Mouse (Mus musculus): Measurements from ENCODE around the gene Mief2. TPM values are rescaled to one million over a fixed set of nuclear protein-coding genes. Genes with fewer than 3 reads are reported as not detected.

Gene Mief2
- polyA plus RNA-seq (2016; fragmentation: Nextera tagmentation; extraction: Ambion mirVana), result 14.3 and 15.2 TPM in 2 replicates

DNA sequence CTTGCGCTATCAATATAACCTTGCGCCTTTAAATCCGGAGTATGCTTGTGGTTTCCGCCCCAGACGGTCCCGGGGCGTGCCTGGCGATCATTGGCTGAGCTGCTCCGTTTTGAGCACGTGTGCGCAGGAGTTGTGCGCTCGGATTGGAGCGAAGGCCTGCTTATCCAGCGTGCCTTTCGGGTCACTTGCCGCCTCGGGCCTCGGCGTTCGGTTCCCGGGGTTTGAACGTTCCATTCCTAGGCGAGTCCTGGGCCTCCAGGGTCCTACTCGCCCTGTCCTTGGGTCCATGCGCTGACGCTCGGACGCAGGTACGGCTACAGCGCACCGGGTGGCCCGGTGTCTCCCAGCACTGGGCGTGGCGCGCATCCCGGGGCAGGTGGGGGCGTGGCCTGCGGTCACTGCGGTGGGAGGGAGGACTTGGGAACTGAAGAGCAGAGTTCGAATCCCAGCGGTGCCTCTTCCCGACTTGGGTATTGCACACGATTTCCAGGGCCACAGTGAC, at the start of gene Mief2:
TSS of gene Mief2 (plus strand) at position 139 of the 502 bp plus-strand sequence.
- WGBS, result under 1% methylated on average over 44 of the region's 44 CpGs
- Histone ChIP-seq H3K4me2 (replicated peaks) (peak within 1 kb of the TSS; percentile 75), H3K4me1 (peaks cover 31% of the 10 kb centered on the region), H3K4me3 (peak within 1 kb of the TSS; percentile 91), H3K27ac (replicated peaks) (peak within 1 kb of the TSS; percentile 88), H3K36me3 (peaks cover 41% of the 10 kb centered on the region), H3K9ac (replicated peaks) (peak within 1 kb of the TSS; percentile 90), H3K27me3 (no peaks in the 10 kb centered on the region), H3K9me3 (no peaks in the 10 kb centered on the region)
- ATAC-seq (ENCODE audit: low FRiP score, low read depth), result peak; percentile 83

DNA sequence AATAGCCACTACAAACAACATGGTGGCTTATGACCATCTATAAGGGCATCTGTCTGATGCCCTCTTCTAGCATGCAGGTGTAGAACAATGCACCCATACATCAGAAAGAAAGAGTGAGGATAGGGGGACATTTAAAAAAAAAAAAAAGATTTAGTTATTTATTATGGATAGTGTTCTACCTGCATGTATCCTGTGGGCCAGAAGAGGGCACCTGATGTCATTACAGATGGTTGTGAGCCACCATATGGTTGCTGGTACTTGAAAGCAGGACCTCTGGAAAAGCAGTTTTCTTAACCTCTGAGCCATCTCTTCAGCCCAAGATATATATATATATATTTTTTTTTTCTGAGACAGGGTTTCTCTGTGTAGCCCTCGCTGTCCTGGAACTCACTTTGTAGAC, 32.0 kb upstream of the Mief2 start:
- Histone ChIP-seq H3K36me3 (no peaks in the 10 kb centered on the region), H3K9ac (replicated peaks) (no peak overlapping the region), H3K9me3 (no peaks in the 10 kb centered on the region), H3K27me3 (no peaks in the 10 kb centered on the region), H3K27ac (replicated peaks) (no peak overlapping the region), H3K4me2 (replicated peaks) (no peak overlapping the region), H3K4me1 (peaks cover 18% of the 10 kb centered on the region), H3K4me3 (no peak overlapping the region)
- no peak for ATAC-seq (ENCODE audit: low FRiP score, low read depth)
- 71% methylated on average over 1 of the region's 1 CpGs for WGBS

DNA sequence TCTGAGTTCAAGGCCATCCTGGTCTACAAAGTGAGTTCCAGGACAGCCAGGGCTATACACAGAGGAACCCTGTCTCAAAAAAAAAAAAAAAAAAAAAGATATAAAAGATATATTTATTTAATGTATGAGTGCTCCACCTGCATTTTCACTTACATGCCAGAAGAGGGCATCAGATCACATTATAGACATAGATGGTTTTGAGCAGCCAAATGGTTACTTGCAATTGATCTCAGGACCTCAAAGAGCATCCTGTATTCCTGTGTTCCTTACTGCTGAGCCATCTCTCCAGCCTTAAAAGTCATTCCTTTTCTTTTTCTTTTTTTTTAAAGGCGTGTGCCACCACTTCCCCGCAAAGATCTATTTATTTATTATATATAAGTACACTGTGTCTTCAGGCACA, 30.6 kb upstream of the Mief2 start:
- peaks cover 32% of the 10 kb centered on the region for H3K4me1 ChIP-seq
- no peak overlapping the region for H3K27ac ChIP-seq (replicated peaks)
- H3K36me3 ChIP-seq, result no peaks in the 10 kb centered on the region
- H3K27me3 ChIP-seq, result no peaks in the 10 kb centered on the region
- no peak overlapping the region for H3K4me3 ChIP-seq
- H3K4me2 ChIP-seq (replicated peaks), result no peak overlapping the region
- 78% methylated on average over 2 of the region's 2 CpGs for WGBS
- no peak overlapping the region for H3K9ac ChIP-seq (replicated peaks)
- no peaks in the 10 kb centered on the region for H3K9me3 ChIP-seq
- no peak for ATAC-seq (ENCODE audit: low FRiP score, low read depth)

DNA sequence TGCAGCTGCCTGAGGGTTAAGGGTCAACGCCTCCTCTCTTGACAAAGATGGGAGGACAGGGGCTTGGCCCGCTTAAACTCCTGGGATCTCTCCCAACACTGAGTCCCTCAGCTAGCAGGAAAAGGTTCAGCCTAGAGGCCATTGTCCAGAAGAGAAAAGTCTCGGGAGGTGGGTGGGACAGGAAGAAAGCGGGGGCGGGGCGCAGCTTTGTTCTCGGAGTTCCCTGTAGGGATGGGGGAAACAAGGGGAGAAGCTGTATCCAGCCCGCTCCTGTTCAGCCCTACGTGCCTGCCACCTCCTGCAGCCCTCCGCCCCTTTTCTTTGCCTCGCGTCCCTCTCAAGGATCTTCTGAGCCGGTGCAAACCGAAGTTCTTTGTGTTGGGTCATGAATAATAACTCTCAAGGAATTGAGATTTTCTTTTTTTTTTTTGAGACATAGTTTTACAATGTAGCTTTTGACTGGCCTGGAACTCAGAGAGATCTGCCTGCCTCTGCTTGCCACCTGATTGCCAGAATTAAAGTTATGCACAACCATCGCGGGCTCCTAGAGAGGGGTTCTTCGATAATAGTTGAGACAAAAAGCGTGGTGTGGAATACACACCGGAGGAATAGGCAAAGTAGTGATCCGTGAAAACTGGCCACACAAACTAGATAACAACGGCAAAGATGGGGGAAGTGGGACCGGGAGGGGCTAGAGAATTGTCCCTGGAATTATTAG, 29.2 kb upstream of the Mief2 start:
- Histone ChIP-seq H3K4me3 (peak overlapping the region; percentile 76), H3K9me3 (no peaks in the 10 kb centered on the region), H3K27ac (replicated peaks) (peak overlapping the region; percentile 90), H3K9ac (replicated peaks) (peak overlapping the region; percentile 97), H3K4me1 (peaks cover 46% of the 10 kb centered on the region), H3K36me3 (peaks cover 4% of the 10 kb centered on the region; the same call in 1 of the 2 replicates), H3K4me2 (replicated peaks) (peak overlapping the region; percentile 82), H3K27me3 (no peaks in the 10 kb centered on the region)
- 2% methylated on average over 22 of the region's 22 CpGs for WGBS
- peak; percentile 47 for ATAC-seq (ENCODE audit: low FRiP score, low read depth)

DNA sequence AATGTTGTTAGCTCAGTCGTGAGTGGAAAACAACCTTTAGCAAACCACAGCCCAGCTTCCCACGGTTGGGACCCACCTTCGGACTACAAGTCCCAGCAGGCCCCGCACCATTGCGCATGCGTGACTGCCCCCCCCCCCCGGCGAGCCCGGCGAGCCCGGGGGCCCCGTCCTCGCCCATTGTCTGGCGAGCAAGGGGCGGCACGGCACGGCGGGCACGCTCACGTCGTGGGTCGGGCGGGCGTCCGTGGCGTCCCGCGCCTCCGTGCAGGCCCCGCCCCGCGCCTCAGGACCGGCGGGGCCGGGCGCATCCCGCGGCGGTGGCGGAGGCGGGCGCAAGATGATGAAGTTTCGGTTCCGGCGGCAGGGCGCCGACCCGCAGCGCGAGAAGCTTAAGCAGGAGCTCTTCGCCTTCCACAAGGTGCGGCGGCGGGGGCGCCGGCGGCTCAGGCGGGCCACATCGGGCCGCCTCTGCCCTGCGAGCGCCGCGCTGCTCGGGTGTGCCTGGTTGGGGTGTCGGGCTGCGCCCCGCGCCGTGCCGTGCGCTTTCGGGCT, 28.6 kb upstream of the Mief2 start, which contains the start of gene Llgl1:
TSS of gene Llgl1 (plus strand) at position 200 of the 552 bp plus-strand sequence.
- ATAC-seq (ENCODE audit: low FRiP score, low read depth), result peak; percentile 83
- Histone ChIP-seq H3K4me3 (peak within 1 kb of the TSS; percentile 76), H3K9ac (replicated peaks) (peak within 1 kb of the TSS; percentile 97), H3K36me3 (peaks cover 10% of the 10 kb centered on the region), H3K27ac (replicated peaks) (peak within 1 kb of the TSS; percentile 90), H3K9me3 (no peaks in the 10 kb centered on the region), H3K4me1 (peaks cover 46% of the 10 kb centered on the region), H3K27me3 (no peaks in the 10 kb centered on the region), H3K4me2 (replicated peaks) (peak within 1 kb of the TSS; percentile 82)
- 0% methylated on average over 49 of the region's 73 CpGs for WGBS

DNA sequence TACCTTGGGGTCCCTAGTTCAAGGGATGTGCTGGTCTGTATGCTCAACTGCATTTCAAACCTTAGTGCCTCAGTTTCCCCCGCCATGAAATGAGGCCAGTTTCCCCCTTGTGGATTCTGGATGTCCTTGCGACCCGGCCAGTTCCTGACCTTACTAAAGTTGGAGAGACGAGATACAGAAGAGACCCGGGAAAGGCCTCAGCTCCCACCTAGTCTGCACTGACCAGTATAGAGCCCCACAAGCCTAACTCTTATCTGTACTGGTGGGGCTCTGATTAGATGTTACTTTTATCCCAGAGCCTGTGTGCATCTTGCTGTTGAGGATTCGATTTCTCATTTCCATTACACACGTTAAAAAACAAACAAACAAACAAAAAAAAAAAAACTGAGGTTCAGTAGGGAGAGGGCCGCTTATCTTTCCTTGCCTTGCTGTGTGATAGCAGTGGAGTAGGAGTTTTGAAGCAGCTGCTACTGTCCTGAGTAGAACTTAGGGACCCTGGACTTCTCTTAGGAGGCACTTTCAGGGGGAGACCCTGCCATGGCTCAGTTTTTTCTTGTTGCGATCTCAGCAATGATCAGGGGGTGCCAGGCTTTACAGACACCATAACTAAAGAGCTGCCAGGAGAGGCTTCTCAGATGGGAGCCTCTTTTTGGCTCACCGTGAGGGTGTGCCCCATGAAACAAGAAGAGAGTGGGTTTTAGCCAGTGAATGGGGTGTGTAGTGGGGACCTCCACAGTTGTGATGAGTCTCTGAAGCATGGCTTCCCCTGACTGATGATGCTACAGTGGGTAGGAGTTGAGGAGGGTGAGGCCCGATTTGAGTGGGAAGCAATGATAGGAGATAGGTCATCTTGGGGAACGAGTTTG, 27.6 kb upstream of the Mief2 start:
- Histone ChIP-seq H3K9me3 (no peaks in the 10 kb centered on the region), H3K4me1 (peaks cover 46% of the 10 kb centered on the region), H3K36me3 (peaks cover 20% of the 10 kb centered on the region), H3K27me3 (no peaks in the 10 kb centered on the region), H3K9ac (replicated peaks) (peak overlapping the region; percentile 97), H3K4me3 (peak overlapping the region; percentile 76), H3K4me2 (replicated peaks) (peak overlapping the region; percentile 82), H3K27ac (replicated peaks) (peak overlapping the region; percentile 90)
- 24% methylated on average over 12 of the region's 12 CpGs for WGBS
- no peak for ATAC-seq (ENCODE audit: low FRiP score, low read depth)

DNA sequence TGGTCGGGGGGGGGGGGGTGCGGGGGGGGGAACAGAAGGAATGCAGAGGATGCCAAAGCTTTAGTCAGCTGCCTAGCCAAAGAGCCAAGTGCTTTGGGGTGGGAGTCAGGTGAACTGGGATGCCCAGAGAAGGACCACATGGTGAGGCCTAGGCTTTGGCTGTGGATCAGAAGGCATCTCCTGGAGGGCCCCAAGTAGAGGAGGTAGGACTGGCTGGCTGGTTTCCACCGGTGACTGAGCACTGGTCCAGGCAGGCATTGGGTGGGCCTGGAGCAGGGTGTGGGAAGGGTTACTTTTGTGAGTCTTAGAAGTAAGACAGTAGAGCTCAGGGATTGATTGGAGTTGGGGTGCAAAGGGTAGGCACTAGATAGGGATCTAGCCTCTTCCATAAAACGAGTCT, 26.6 kb upstream of the Mief2 start:
- Histone ChIP-seq H3K27me3 (no peaks in the 10 kb centered on the region), H3K4me1 (peaks cover 46% of the 10 kb centered on the region), H3K36me3 (peaks cover 30% of the 10 kb centered on the region), H3K27ac (replicated peaks) (no peak overlapping the region), H3K4me3 (peak overlapping the region; percentile 76), H3K9me3 (no peaks in the 10 kb centered on the region), H3K4me2 (replicated peaks) (peak overlapping the region; percentile 82), H3K9ac (replicated peaks) (peak overlapping the region; percentile 97)
- 92% methylated on average over 2 of the region's 4 CpGs for WGBS
- no peak for ATAC-seq (ENCODE audit: low FRiP score, low read depth)

DNA sequence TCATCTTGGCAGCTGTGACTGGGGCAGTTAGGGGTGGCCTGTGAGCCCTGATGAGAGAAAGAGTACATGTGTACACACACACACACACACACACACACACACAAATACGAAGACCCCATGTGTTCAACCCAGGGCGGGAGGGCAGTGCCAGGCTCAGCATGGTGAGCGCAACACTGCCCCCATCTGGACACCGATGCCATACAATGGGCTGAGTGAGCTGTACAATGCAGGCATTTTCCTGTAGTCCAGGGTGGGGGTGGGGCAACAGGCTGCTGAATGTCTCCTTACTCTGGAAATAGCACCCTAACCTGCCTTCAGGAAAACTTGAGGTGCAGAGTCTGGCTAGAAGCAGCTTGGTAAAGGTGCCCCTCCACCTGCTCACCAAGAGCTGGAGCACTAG, 25.1 kb upstream of the Mief2 start:
- Histone ChIP-seq H3K4me2 (replicated peaks) (peak overlapping the region; percentile 8; the same call in 1 of the 2 replicates), H3K9me3 (no peaks in the 10 kb centered on the region), H3K27me3 (no peaks in the 10 kb centered on the region), H3K4me1 (peaks cover 46% of the 10 kb centered on the region), H3K36me3 (peaks cover 46% of the 10 kb centered on the region), H3K27ac (replicated peaks) (no peak overlapping the region), H3K9ac (replicated peaks) (0 out of 2 replicates have a peak overlapping the region, but pooled peaks have one; percentile 2), H3K4me3 (no peak overlapping the region)
- no peak; the same call in 1 of the 2 replicates for ATAC-seq (ENCODE audit: low FRiP score, low read depth)
- 38% methylated on average over 4 of the region's 4 CpGs for WGBS

DNA sequence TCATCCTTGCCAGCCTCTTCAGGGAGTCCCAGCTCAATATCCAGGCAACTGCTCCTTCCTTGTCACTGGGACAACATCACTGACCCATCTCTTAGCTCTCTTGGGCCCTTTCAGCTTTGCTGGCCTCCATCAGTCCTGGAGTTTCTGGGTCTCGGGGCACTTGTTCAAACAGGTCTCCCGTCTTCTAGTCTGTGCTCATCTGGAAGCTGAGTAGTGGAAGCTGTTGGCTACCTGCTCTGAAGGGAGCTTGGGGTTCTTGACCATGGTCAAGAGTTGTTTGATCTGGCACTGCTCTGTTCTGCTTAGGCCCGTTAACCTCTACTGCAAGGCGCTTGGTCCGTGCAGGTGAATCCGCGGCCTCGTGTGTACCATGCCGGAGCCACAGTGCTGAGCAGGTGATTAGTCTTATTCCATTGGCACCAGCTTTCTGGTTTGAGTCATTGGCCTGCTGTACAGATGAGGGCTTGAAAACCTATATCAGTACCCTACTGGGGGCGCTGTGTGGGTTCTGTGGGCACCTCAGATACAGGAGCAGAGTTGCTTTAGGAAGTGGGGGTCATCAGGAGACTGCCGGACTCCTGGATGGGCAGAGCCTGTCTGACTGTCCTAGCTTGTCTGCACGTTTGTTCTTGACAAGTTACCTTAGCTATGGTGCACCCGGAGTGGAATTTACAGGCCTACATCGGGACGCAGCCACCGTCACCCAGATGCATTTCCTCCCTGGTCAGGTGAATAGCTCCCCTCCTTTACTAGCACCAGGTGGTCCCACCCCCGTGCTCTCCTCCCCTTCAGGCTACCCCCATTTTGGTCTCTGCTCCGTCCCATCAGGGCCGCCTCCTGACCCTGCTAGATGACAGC, 23.9 kb upstream of the Mief2 start:
- Histone ChIP-seq H3K27me3 (no peaks in the 10 kb centered on the region), H3K36me3 (peaks cover 57% of the 10 kb centered on the region), H3K9me3 (no peaks in the 10 kb centered on the region), H3K4me2 (replicated peaks) (no peak overlapping the region), H3K4me1 (peaks cover 38% of the 10 kb centered on the region), H3K9ac (replicated peaks) (no peak overlapping the region), H3K27ac (replicated peaks) (no peak overlapping the region), H3K4me3 (no peak overlapping the region)
- WGBS, result 95% methylated on average over 19 of the region's 19 CpGs
- no peak for ATAC-seq (ENCODE audit: low FRiP score, low read depth)

DNA sequence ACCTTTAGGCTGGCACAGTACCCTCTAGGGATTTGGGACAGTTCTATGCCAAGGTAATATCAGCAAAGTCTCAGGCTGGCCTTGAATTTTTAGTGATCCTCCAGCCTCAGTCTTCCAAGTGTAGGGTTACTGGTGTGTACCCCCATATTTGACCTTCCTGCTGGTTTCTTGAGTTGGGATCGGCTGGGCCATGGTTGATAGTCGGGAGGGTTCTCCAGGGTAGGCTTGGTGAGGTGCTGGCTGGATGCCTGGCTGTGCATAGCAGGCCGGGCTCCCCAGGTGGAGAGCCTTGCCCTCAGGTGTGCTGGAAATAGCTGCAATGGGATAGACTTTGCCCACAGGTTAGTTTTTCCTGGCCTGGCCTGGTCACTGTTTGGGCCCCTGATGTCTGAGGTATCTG, 22.9 kb upstream of the Mief2 start:
- Histone ChIP-seq H3K4me1 (peaks cover 37% of the 10 kb centered on the region), H3K9ac (replicated peaks) (no peak overlapping the region), H3K27ac (replicated peaks) (no peak overlapping the region), H3K27me3 (no peaks in the 10 kb centered on the region), H3K9me3 (no peaks in the 10 kb centered on the region), H3K4me2 (replicated peaks) (no peak overlapping the region), H3K36me3 (peaks cover 67% of the 10 kb centered on the region), H3K4me3 (no peak overlapping the region)
- 95% methylated on average over 3 of the region's 3 CpGs for WGBS
- no peak for ATAC-seq (ENCODE audit: low FRiP score, low read depth)

DNA sequence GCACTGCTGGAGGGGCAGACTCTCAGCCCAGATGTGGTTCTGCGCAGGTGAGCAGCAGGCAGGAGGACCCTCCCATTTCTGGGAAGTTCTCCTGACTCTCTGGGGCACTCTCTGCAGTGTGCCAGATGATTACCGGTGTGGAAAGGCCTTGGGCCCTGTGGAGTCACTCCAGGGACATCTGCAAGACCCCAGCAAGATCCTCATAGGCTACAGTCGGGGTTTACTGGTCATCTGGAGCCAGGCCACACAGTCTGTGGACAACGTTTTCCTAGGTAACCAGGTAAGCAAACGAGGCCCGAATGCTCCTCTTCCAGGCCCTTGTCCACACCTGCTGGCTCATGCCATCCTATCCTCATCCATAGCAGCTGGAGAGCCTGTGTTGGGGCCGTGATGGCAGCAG, 22.1 kb upstream of the Mief2 start:
- peaks cover 29% of the 10 kb centered on the region for H3K4me1 ChIP-seq
- H3K9me3 ChIP-seq, result no peaks in the 10 kb centered on the region
- H3K36me3 ChIP-seq, result peaks cover 75% of the 10 kb centered on the region
- H3K27me3 ChIP-seq, result no peaks in the 10 kb centered on the region
- no peak overlapping the region for H3K4me3 ChIP-seq
- no peak for ATAC-seq (ENCODE audit: low FRiP score, low read depth)
- no peak overlapping the region for H3K27ac ChIP-seq (replicated peaks)
- WGBS, result 94% methylated on average over 7 of the region's 7 CpGs
- no peak overlapping the region for H3K9ac ChIP-seq (replicated peaks)
- H3K4me2 ChIP-seq (replicated peaks), result no peak overlapping the region
